ENCODE assay signal across 8 mouse cellular contexts in the genomic region with DNA sequence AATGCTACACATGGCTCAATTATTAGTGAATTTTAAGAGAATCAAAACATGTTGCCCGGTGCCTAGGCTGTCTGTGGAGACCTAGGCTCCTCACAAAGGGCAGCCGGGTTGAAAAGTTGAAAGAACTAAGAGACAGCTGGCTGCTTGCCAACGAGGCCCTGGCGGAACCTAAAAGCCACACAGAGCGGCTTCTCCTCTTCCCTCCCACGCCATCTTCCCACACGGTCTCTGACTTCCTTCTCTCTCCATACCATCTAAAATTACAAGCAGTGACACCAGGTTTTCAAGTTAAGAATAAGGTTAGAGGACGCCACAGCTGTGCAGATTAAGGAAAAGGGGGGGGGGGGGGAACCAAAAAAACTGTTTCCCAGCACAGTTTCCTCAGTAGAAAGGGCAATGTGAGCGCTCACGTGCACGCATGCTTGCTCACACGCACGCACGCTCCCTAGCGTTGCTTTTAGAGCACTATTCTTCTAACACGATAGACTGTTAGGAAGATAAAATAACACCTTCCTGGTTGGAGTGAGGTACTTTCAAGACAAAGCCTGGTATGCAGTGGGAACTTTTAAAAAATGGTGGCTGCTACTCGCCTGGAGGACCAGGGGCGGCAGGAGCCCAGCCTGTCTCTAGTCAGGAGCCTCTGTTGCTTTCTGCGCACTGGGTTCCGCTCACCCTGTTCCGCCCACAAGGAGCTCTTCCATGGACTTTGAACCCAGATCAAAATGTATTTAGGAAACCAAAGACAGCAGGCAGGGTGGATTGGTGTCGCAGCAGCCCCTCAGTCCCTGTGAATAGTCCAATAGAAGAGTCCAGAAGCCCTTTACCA. TPM values are rescaled to one million over a fixed set of nuclear protein-coding genes. Genes with fewer than 3 reads are reported as not detected.
DNase-seq lines count a peak whose midpoint lies in the region; ATAC-seq and TF ChIP-seq lines count a peak whose summit lies in the region.

No protein-coding gene starts in this region.

- H3K4me3 ChIP-seq in forebrain, embryonic 14.5 days (ENCODE audit: low read depth, low read length) = no peak overlapping the region
- no peak overlapping the region for H3K4me3 ChIP-seq in forebrain, embryonic 16.5 days (replicated peaks; ENCODE audit: low read length)
- H3K4me3 ChIP-seq in lung, embryonic 15.5 days = no peak overlapping the region
- no peak overlapping the region for H3K4me3 ChIP-seq in thymus, adult 2 months (ENCODE audit: control insufficient read depth, insufficient read depth, low read length)
- no peak overlapping the region for H3K4me3 ChIP-seq in forebrain, embryonic 13.5 days

- no peaks in the 10 kb centered on the region for H3K4me1 ChIP-seq in forebrain, embryonic 14.5 days (ENCODE audit: control insufficient read depth, insufficient read depth, low read length)
- H3K4me1 ChIP-seq in forebrain, embryonic 16.5 days (replicated peaks; ENCODE audit: control insufficient read depth, insufficient read depth, low read length) = no peaks in the 10 kb centered on the region
- H3K4me1 ChIP-seq in lung, embryonic 15.5 days = peaks cover 5% of the 10 kb centered on the region; the same call in 1 of the 2 replicates
- peaks cover 9% of the 10 kb centered on the region for H3K4me1 ChIP-seq in thymus, adult 2 months (replicated peaks; ENCODE audit: control insufficient read depth, insufficient read depth, low read length)
- peaks cover 8% of the 10 kb centered on the region for H3K4me1 ChIP-seq in forebrain, embryonic 13.5 days

- H3K9ac ChIP-seq in forebrain, embryonic 14.5 days (ENCODE audit: low read length) = no peak overlapping the region
- no peak overlapping the region for H3K9ac ChIP-seq in forebrain, embryonic 16.5 days (replicated peaks; ENCODE audit: low read depth, low read length)
- no peak overlapping the region for H3K9ac ChIP-seq in lung, embryonic 15.5 days
- no peak overlapping the region for H3K9ac ChIP-seq in forebrain, embryonic 13.5 days

- TF ChIP-seq POLR2A in thymus, adult 2 months (IDR thresholded peaks at IDR 0.05; ENCODE audit: control insufficient read depth, extremely low read depth, insufficient read depth, low read length, poor library complexity) = no peak

- H3K36me3 ChIP-seq in forebrain, embryonic 14.5 days (ENCODE audit: control insufficient read depth, insufficient read depth, low read length) = no peaks in the 10 kb centered on the region
- H3K36me3 ChIP-seq in forebrain, embryonic 16.5 days (ENCODE audit: control insufficient read depth, insufficient read depth) = no peaks in the 10 kb centered on the region
- no peaks in the 10 kb centered on the region for H3K36me3 ChIP-seq in lung, embryonic 15.5 days
- H3K36me3 ChIP-seq in thymus, adult 2 months (ENCODE audit: control insufficient read depth, insufficient read depth, low read length) = no peaks in the 10 kb centered on the region
- H3K36me3 ChIP-seq in forebrain, embryonic 13.5 days (ENCODE audit: poor library complexity, severe bottlenecking) = no peaks in the 10 kb centered on the region

- H3K27me3 ChIP-seq in forebrain, embryonic 14.5 days (replicated peaks; ENCODE audit: control insufficient read depth, insufficient read depth, low read length) = no peaks in the 10 kb centered on the region
- H3K27me3 ChIP-seq in forebrain, embryonic 16.5 days (replicated peaks; ENCODE audit: control insufficient read depth, insufficient read depth, low read length) = no peaks in the 10 kb centered on the region
- H3K27me3 ChIP-seq in lung, embryonic 15.5 days = no peaks in the 10 kb centered on the region
- H3K27me3 ChIP-seq in thymus, adult 2 months (ENCODE audit: control insufficient read depth, insufficient read depth, low read length) = no peaks in the 10 kb centered on the region
- no peaks in the 10 kb centered on the region for H3K27me3 ChIP-seq in forebrain, embryonic 13.5 days

- whole genome bisulfite sequencing in forebrain, embryonic 14.5 days = 56% methylated on average over 22 of the region's 22 CpGs
- 54% methylated on average over 22 of the region's 22 CpGs for WGBS in forebrain, embryonic 16.5 days
- 49% methylated on average over 22 of the region's 22 CpGs for WGBS in lung, embryonic 15.5 days
- WGBS in thymus, adult 2 months = 25% methylated on average over 22 of the region's 22 CpGs
- 56% methylated on average over 22 of the region's 22 CpGs for WGBS in forebrain, embryonic 13.5 days

- TF ChIP-seq CTCF in thymus, adult 2 months (IDR thresholded peaks at IDR 0.05; ENCODE audit: borderline replicate concordance, control insufficient read depth, extremely low read depth, insufficient read depth, low read length, poor library complexity) = no peak

- intact Hi-C loops in heart, postnatal 14 days (cut with DNase I) = no loop called here

- no peak for ATAC-seq in forebrain, embryonic 14.5 days
- ATAC-seq in forebrain, embryonic 16.5 days = no peak
- peak; percentile 33; the same call in 1 of the 2 replicates for ATAC-seq in lung, embryonic 15.5 days (ENCODE audit: borderline replicate concordance, extremely low read depth, low FRiP score, low TSS enrichment)
- ATAC-seq in forebrain, embryonic 13.5 days = no peak

- no peaks in the 10 kb centered on the region for H3K9me3 ChIP-seq in forebrain, embryonic 14.5 days (replicated peaks; ENCODE audit: control insufficient read depth, low read length)
- no peaks in the 10 kb centered on the region for H3K9me3 ChIP-seq in forebrain, embryonic 16.5 days (ENCODE audit: control insufficient read depth, low read length)
- H3K9me3 ChIP-seq in lung, embryonic 15.5 days = no peaks in the 10 kb centered on the region
- H3K9me3 ChIP-seq in forebrain, embryonic 13.5 days (replicated peaks) = no peaks in the 10 kb centered on the region

- DNase-seq in forebrain, embryonic 14.5 days (ENCODE audit: low spot score) = peak; percentile 31
- DNase-seq in urinary bladder, postnatal 14 days (ENCODE audit: low spot score) = peak; percentile 38
- no peak for DNase-seq in urinary bladder, adult 2 months (ENCODE audit: low spot score)
- peak; percentile 62 to 72 for DNase-seq in heart, postnatal 14 days
- peak; percentile 72 for DNase-seq in thymus, adult 2 months

- H3K27ac ChIP-seq in forebrain, embryonic 14.5 days (ENCODE audit: low read depth, low read length) = no peak overlapping the region
- no peak overlapping the region for H3K27ac ChIP-seq in forebrain, embryonic 16.5 days (ENCODE audit: low read length)
- H3K27ac ChIP-seq in lung, embryonic 15.5 days = no peak overlapping the region
- H3K27ac ChIP-seq in thymus, adult 2 months (ENCODE audit: control insufficient read depth, insufficient read depth, low read length) = no peak overlapping the region
- H3K27ac ChIP-seq in forebrain, embryonic 13.5 days = no peak overlapping the region

- no peak overlapping the region for H3K4me2 ChIP-seq in forebrain, embryonic 14.5 days (ENCODE audit: low read length)
- no peak overlapping the region for H3K4me2 ChIP-seq in forebrain, embryonic 16.5 days (ENCODE audit: low read length)
- H3K4me2 ChIP-seq in lung, embryonic 15.5 days = no peak overlapping the region
- H3K4me2 ChIP-seq in forebrain, embryonic 13.5 days = no peak overlapping the region

RNA-seq across cellular contexts. Expression of gene Tacc2, which starts 54.5 kb away (rescaled TPM):
- polyA plus RNA-seq in forebrain, embryonic 14.5 days (2014; fragmentation: Nextera tagmentation; extraction: Ambion mirVana) = 40.2 and 47.9 TPM in 2 replicates
- 53.3 and 59.0 TPM in 2 replicates for polyA plus RNA-seq in forebrain, embryonic 16.5 days (2015; fragmentation: Nextera tagmentation; extraction: Ambion mirVana)
- 67.5 and 88.1 TPM in 2 replicates for polyA plus RNA-seq in urinary bladder, adult 2 months (2012; rRNA removed)
- total RNA-seq in heart, postnatal 14 days (2021) = 100 to 1,000 TPM; 316 to 336 TPM
- 23.4 and 25.3 TPM in 2 replicates for polyA plus RNA-seq in lung, embryonic 15.5 days (2015; fragmentation: Nextera tagmentation; extraction: Ambion mirVana)
- polyA plus RNA-seq in thymus, adult 2 months (2012; rRNA removed) = 31.9 and 41.1 TPM in 2 replicates
- 45.0 and 45.2 TPM in 2 replicates for polyA plus RNA-seq in forebrain, embryonic 13.5 days (2015; fragmentation: Nextera tagmentation; extraction: Ambion mirVana)

RNA-seq across cellular contexts. Expression of gene Nsmce4a, which starts 58.8 kb away (rescaled TPM):
- 130 and 154 TPM in 2 replicates for polyA plus RNA-seq in forebrain, embryonic 14.5 days (2014; fragmentation: Nextera tagmentation; extraction: Ambion mirVana)
- polyA plus RNA-seq in forebrain, embryonic 16.5 days (2015; fragmentation: Nextera tagmentation; extraction: Ambion mirVana) = 92.2 and 104 TPM in 2 replicates
- 61.5 and 65.4 TPM in 2 replicates for polyA plus RNA-seq in urinary bladder, adult 2 months (2012; rRNA removed)
- 10 to 100 TPM; 44.3 to 44.4 TPM for total RNA-seq in heart, postnatal 14 days (2021)
- 158 and 164 TPM in 2 replicates for polyA plus RNA-seq in lung, embryonic 15.5 days (2015; fragmentation: Nextera tagmentation; extraction: Ambion mirVana)
- polyA plus RNA-seq in thymus, adult 2 months (2012; rRNA removed) = 72.1 and 110 TPM in 2 replicates
- 161 and 166 TPM in 2 replicates for polyA plus RNA-seq in forebrain, embryonic 13.5 days (2015; fragmentation: Nextera tagmentation; extraction: Ambion mirVana)
